Mouse (Mus musculus): ENCODE data around the gene Ypel1. TPM values are rescaled to one million over a fixed set of nuclear protein-coding genes. Genes with fewer than 3 reads are reported as not detected.

The Ypel1 gene
- polyA plus RNA-seq, 1 experiment, result 0.43 TPM

- DNase-seq (ENCODE audit: low read depth in 1 of 2, low spot score in 2 of 2), result peak; percentile 53 to 67
- peak within 1 kb of the TSS; percentile 68 for H3K27ac ChIP-seq (ENCODE audit: insufficient read depth, low read length)
- no peaks in the 10 kb centered on the region for H3K27me3 ChIP-seq (ENCODE audit: control insufficient read depth, insufficient read depth, low read length)
- WGBS, result 7% methylated on average over 38 of the region's 38 CpGs
- H3K36me3 ChIP-seq (ENCODE audit: control insufficient read depth, insufficient read depth, low read length), result peaks cover 8% of the 10 kb centered on the region
- peak within 1 kb of the TSS; percentile 84 for H3K4me3 ChIP-seq (ENCODE audit: extremely low read depth, insufficient read depth, insufficient read length)
- H3K4me1 ChIP-seq (ENCODE audit: control insufficient read depth, insufficient read depth, insufficient read length), result peaks cover 7% of the 10 kb centered on the region; the same call in 1 of the 2 replicates
- TF ChIP-seq POLR2A (IDR thresholded peaks at IDR 0.05; ENCODE audit: low read depth, low read length) (peak; percentile 72), CTCF (IDR thresholded peaks at IDR 0.05; ENCODE audit: extremely low read depth, insufficient read depth, insufficient read length, insufficient replicate concordance) (no peak)
Measured at GRCm38 (mm10) chr16:17110771-17111743, 41.6 kb downstream of the Ypel1 start, which contains the start of gene Ppil2. Gene Ppil2, minus strand, starts transcription at chr16:17111257.

GRCm38 (mm10) chr16:17117309-17117799 is 47.9 kb downstream of the Ypel1 start:
- WGBS, result 89% methylated on average over 5 of the region's 5 CpGs
- no peak overlapping the region; the same call in 1 of the 2 replicates for H3K27ac ChIP-seq (ENCODE audit: insufficient read depth, low read length)
- DNase-seq (ENCODE audit: low read depth in 1 of 2, low spot score in 2 of 2), result no peak
- no peak overlapping the region for H3K4me3 ChIP-seq (ENCODE audit: extremely low read depth, insufficient read depth, insufficient read length)
- H3K36me3 ChIP-seq (ENCODE audit: control insufficient read depth, insufficient read depth, low read length), result no peaks in the 10 kb centered on the region
- no peaks in the 10 kb centered on the region for H3K27me3 ChIP-seq (ENCODE audit: control insufficient read depth, insufficient read depth, low read length)
- H3K4me1 ChIP-seq (ENCODE audit: control insufficient read depth, insufficient read depth, insufficient read length), result no peaks in the 10 kb centered on the region
- TF ChIP-seq CTCF (IDR thresholded peaks at IDR 0.05; ENCODE audit: extremely low read depth, insufficient read depth, insufficient read length, insufficient replicate concordance) (no peak), POLR2A (IDR thresholded peaks at IDR 0.05; ENCODE audit: low read depth, low read length) (no peak)

GRCm38 (mm10) chr16:17121569-17121968 is 52.1 kb downstream of the Ypel1 start:
- H3K27me3 ChIP-seq (ENCODE audit: control insufficient read depth, insufficient read depth, low read length), result no peaks in the 10 kb centered on the region
- no peaks in the 10 kb centered on the region for H3K36me3 ChIP-seq (ENCODE audit: control insufficient read depth, insufficient read depth, low read length)
- no peak overlapping the region for H3K27ac ChIP-seq (ENCODE audit: insufficient read depth, low read length)
- TF ChIP-seq CTCF (IDR thresholded peaks at IDR 0.05; ENCODE audit: extremely low read depth, insufficient read depth, insufficient read length, insufficient replicate concordance) (no peak), POLR2A (IDR thresholded peaks at IDR 0.05; ENCODE audit: low read depth, low read length) (no peak)
- no peak for DNase-seq (ENCODE audit: low read depth in 1 of 2, low spot score in 2 of 2)
- H3K4me1 ChIP-seq (ENCODE audit: control insufficient read depth, insufficient read depth, insufficient read length), result no peaks in the 10 kb centered on the region; the same call in 1 of the 2 replicates
- no peak overlapping the region for H3K4me3 ChIP-seq (ENCODE audit: extremely low read depth, insufficient read depth, insufficient read length)
- 92% methylated on average over 14 of the region's 14 CpGs for WGBS

GRCm38 (mm10) chr16:17124119-17124870 is 54.8 kb downstream of the Ypel1 start:
- no peaks in the 10 kb centered on the region for H3K36me3 ChIP-seq (ENCODE audit: control insufficient read depth, insufficient read depth, low read length)
- TF ChIP-seq CTCF (IDR thresholded peaks at IDR 0.05; ENCODE audit: extremely low read depth, insufficient read depth, insufficient read length, insufficient replicate concordance), result no peak
- TF ChIP-seq POLR2A (IDR thresholded peaks at IDR 0.05; ENCODE audit: low read depth, low read length), result no peak
- no peak overlapping the region for H3K27ac ChIP-seq (ENCODE audit: insufficient read depth, low read length)
- peak overlapping the region; percentile 64 for H3K4me3 ChIP-seq (ENCODE audit: extremely low read depth, insufficient read depth, insufficient read length)
- 23% methylated on average over 22 of the region's 22 CpGs for WGBS
- no peak for DNase-seq (ENCODE audit: low read depth in 1 of 2, low spot score in 2 of 2)
- H3K27me3 ChIP-seq (ENCODE audit: control insufficient read depth, insufficient read depth, low read length), result no peaks in the 10 kb centered on the region
- H3K4me1 ChIP-seq (ENCODE audit: control insufficient read depth, insufficient read depth, insufficient read length), result no peaks in the 10 kb centered on the region; the same call in 1 of the 2 replicates

GRCm38 (mm10) chr16:17124871-17125520 is 55.5 kb downstream of the Ypel1 start, which contains the start of gene 2610318N02Rik:
Gene 2610318N02Rik, minus strand, starts transcription at chr16:17125167.
- TF ChIP-seq CTCF (IDR thresholded peaks at IDR 0.05; ENCODE audit: extremely low read depth, insufficient read depth, insufficient read length, insufficient replicate concordance), result no peak
- no peak for TF ChIP-seq POLR2A (IDR thresholded peaks at IDR 0.05; ENCODE audit: low read depth, low read length)
- peak within 1 kb of the TSS; percentile 64 for H3K4me3 ChIP-seq (ENCODE audit: extremely low read depth, insufficient read depth, insufficient read length)
- no peaks in the 10 kb centered on the region; the same call in 1 of the 2 replicates for H3K4me1 ChIP-seq (ENCODE audit: control insufficient read depth, insufficient read depth, insufficient read length)
- H3K27me3 ChIP-seq (ENCODE audit: control insufficient read depth, insufficient read depth, low read length), result no peaks in the 10 kb centered on the region
- no peak within 1 kb of the TSS for H3K27ac ChIP-seq (ENCODE audit: insufficient read depth, low read length)
- no peaks in the 10 kb centered on the region for H3K36me3 ChIP-seq (ENCODE audit: control insufficient read depth, insufficient read depth, low read length)
- 2% methylated on average over 25 of the region's 25 CpGs for WGBS
- DNase-seq (ENCODE audit: low read depth in 1 of 2, low spot score in 2 of 2), result peak; percentile 51 to 68

GRCm38 (mm10) chr16:17127292-17127691 is 57.8 kb downstream of the Ypel1 start:
- Histone ChIP-seq H3K27me3 (ENCODE audit: control insufficient read depth, insufficient read depth, low read length) (no peaks in the 10 kb centered on the region), H3K4me3 (ENCODE audit: extremely low read depth, insufficient read depth, insufficient read length) (no peak overlapping the region), H3K4me1 (ENCODE audit: control insufficient read depth, insufficient read depth, insufficient read length) (peaks cover 6% of the 10 kb centered on the region), H3K36me3 (ENCODE audit: control insufficient read depth, insufficient read depth, low read length) (no peaks in the 10 kb centered on the region), H3K27ac (ENCODE audit: insufficient read depth, low read length) (no peak overlapping the region)
- peak in 1 of 2 experiments; percentile 59 for DNase-seq (ENCODE audit: low read depth in 1 of 2, low spot score in 2 of 2)
- WGBS, result 92% methylated on average over 1 of the region's 1 CpGs
- TF ChIP-seq CTCF (IDR thresholded peaks at IDR 0.05; ENCODE audit: extremely low read depth, insufficient read depth, insufficient read length, insufficient replicate concordance), result peak; percentile 75; the same call in 1 of the 2 replicates
- TF ChIP-seq POLR2A (IDR thresholded peaks at IDR 0.05; ENCODE audit: low read depth, low read length), result no peak

Measured in spleen, adult 2 months (tissue).